Mouse (Mus musculus): ENCODE data around the gene Slitrk1. TPM values are rescaled to one million over a fixed set of nuclear protein-coding genes. Genes with fewer than 3 reads are reported as not detected.

Gene Slitrk1
- not detected in 2 replicates for total RNA-seq (2014; fragmentation: Nextera tagmentation)
- not detected in 2 replicates for total RNA-seq (2017)

- no peak for ATAC-seq (replicated peaks; ENCODE audit: poor library complexity, severe bottlenecking)
These were observed at the start of gene Slitrk1 for GRCm38 (mm10) chr14:108913714-108914263. TSS of gene Slitrk1 (minus strand) at chr14:108914158.

GRCm38 (mm10) chr14:108935777-108936176, 21.8 kb upstream of the Slitrk1 start:
- no peak for ATAC-seq (replicated peaks; ENCODE audit: poor library complexity, severe bottlenecking)

GRCm38 (mm10) chr14:108914336-108914735, 378 bp upstream of the Slitrk1 start:
- ATAC-seq (replicated peaks; ENCODE audit: poor library complexity, severe bottlenecking), result no peak

GRCm38 (mm10) chr14:108912876-108913490, 975 bp downstream of the Slitrk1 start:
- no peak for ATAC-seq (replicated peaks; ENCODE audit: poor library complexity, severe bottlenecking)

- ATAC-seq (replicated peaks; ENCODE audit: poor library complexity, severe bottlenecking), result no peak
These were observed 1.7 kb downstream of the Slitrk1 start for GRCm38 (mm10) chr14:108912021-108912875.

GRCm38 (mm10) chr14:108911138-108911841, 2.7 kb downstream of the Slitrk1 start:
- ATAC-seq (replicated peaks; ENCODE audit: poor library complexity, severe bottlenecking), result no peak

GRCm38 (mm10) chr14:108910449-108911137, 3.4 kb downstream of the Slitrk1 start:
- no peak for ATAC-seq (replicated peaks; ENCODE audit: poor library complexity, severe bottlenecking)

- no peak for ATAC-seq (replicated peaks; ENCODE audit: poor library complexity, severe bottlenecking)
These were observed 4.5 kb downstream of the Slitrk1 start for GRCm38 (mm10) chr14:108909336-108909953.

GRCm38 (mm10) chr14:108898601-108899000, 15.4 kb downstream of the Slitrk1 start:
- no peak for ATAC-seq (replicated peaks; ENCODE audit: poor library complexity, severe bottlenecking)

GRCm38 (mm10) chr14:108895456-108895855, 18.5 kb downstream of the Slitrk1 start:
- no peak for ATAC-seq (replicated peaks; ENCODE audit: poor library complexity, severe bottlenecking)

GRCm38 (mm10) chr14:108867816-108868215, 46.1 kb downstream of the Slitrk1 start:
- no peak for ATAC-seq (replicated peaks; ENCODE audit: poor library complexity, severe bottlenecking)

- ATAC-seq (replicated peaks; ENCODE audit: poor library complexity, severe bottlenecking), result no peak
These were observed 49.3 kb downstream of the Slitrk1 start for GRCm38 (mm10) chr14:108864631-108865030.

GRCm38 (mm10) chr14:108859310-108859709, 54.6 kb downstream of the Slitrk1 start:
- no peak for ATAC-seq (replicated peaks; ENCODE audit: poor library complexity, severe bottlenecking)
